Mouse (Mus musculus): ENCODE measurements at regions not wholly inside any gene's neighbourhood (a gene's known extent, or its start where the extent isn't known, plus 50 kb on each side); places are given as distances from the start of the nearest gene placed in this dataset.

DNA sequence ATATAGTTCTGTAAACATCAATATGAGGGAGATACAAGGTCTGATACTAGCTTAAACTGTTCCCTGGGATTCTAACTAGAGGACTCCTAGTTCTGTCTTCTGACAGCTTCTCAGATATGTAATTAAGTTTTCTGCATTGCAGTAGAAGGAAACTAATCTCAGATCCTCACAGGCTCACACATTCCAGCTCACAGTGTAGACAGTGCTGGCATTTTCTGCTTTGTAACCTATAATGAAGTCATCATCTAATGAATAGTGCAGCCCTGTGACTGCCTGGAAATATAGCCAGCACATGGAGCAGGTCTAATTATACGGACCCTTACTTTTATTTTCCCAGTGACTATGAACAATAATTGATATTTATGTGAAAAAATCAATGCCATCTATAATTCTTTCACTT lies 331.2 kb upstream of the Celf2 start:
- Histone ChIP-seq H3K27ac (no peak overlapping the region), H3K27me3 (ENCODE audit: insufficient read depth, low read length) (no peaks in the 10 kb centered on the region), H3K4me3 (replicated peaks; ENCODE audit: low read depth, low read length) (no peak overlapping the region), H3K4me1 (replicated peaks; ENCODE audit: insufficient read depth, low read length) (no peaks in the 10 kb centered on the region), H3K36me3 (ENCODE audit: insufficient read depth, low read length) (no peaks in the 10 kb centered on the region), H3K9ac (ENCODE audit: low read depth, low read length) (no peak overlapping the region), H3K9me3 (replicated peaks; ENCODE audit: low read length) (no peaks in the 10 kb centered on the region), H3K4me2 (ENCODE audit: low read length) (no peak overlapping the region)
- no peak for TF ChIP-seq CTCF (IDR thresholded peaks at IDR 0.05; ENCODE audit: low read depth)
- DNase-seq (ENCODE audit: low spot score) (no peak), ATAC-seq (replicated peaks; ENCODE audit: low FRiP score, low read depth) (no peak)
- 78% methylated on average over 1 of the region's 1 CpGs for WGBS

DNA sequence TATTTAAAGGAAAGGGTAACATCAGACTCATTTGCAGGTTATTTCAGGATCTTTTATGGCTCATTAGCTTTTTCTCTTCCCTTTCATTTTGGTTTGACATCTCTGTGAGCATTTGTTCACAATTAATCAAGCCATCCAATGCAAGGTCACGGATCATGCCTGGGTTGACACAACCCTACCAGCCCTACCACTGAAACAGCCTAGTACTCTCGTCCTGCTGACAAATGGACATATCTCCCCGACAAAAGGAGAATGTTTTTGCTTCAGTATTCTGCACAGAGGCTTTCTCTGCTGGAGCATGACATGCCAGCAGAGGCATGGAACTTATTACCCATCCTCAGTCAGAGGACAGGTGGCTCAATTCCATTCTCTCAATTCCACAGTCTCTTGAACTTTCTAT lies 328.5 kb upstream of the Celf2 start:
- Histone ChIP-seq H3K9me3 (replicated peaks; ENCODE audit: low read length) (no peaks in the 10 kb centered on the region), H3K36me3 (ENCODE audit: insufficient read depth, low read length) (no peaks in the 10 kb centered on the region), H3K9ac (ENCODE audit: low read depth, low read length) (no peak overlapping the region), H3K27ac (no peak overlapping the region), H3K4me1 (replicated peaks; ENCODE audit: insufficient read depth, low read length) (no peaks in the 10 kb centered on the region), H3K4me3 (replicated peaks; ENCODE audit: low read depth, low read length) (no peak overlapping the region), H3K27me3 (ENCODE audit: insufficient read depth, low read length) (no peaks in the 10 kb centered on the region), H3K4me2 (ENCODE audit: low read length) (no peak overlapping the region)
- WGBS: 36% methylated on average over 3 of the region's 3 CpGs
- no peak for ATAC-seq (replicated peaks; ENCODE audit: low FRiP score, low read depth)
- TF ChIP-seq CTCF (IDR thresholded peaks at IDR 0.05; ENCODE audit: low read depth): no peak
- DNase-seq (ENCODE audit: low spot score): no peak

GRCm38 (mm10) chr2:7831239-7831638 lies 321.9 kb upstream of the Celf2 start:
- H3K9ac ChIP-seq (ENCODE audit: low read depth, low read length): no peak overlapping the region
- H3K36me3 ChIP-seq (ENCODE audit: insufficient read depth, low read length): no peaks in the 10 kb centered on the region
- no peak for ATAC-seq (replicated peaks; ENCODE audit: low FRiP score, low read depth)
- 85% methylated on average over 4 of the region's 4 CpGs for WGBS
- TF ChIP-seq CTCF (IDR thresholded peaks at IDR 0.05; ENCODE audit: low read depth): no peak
- no peak overlapping the region for H3K27ac ChIP-seq
- H3K9me3 ChIP-seq (replicated peaks; ENCODE audit: low read length): no peaks in the 10 kb centered on the region
- H3K4me1 ChIP-seq (replicated peaks; ENCODE audit: insufficient read depth, low read length): no peaks in the 10 kb centered on the region
- no peaks in the 10 kb centered on the region for H3K27me3 ChIP-seq (ENCODE audit: insufficient read depth, low read length)
- H3K4me3 ChIP-seq (replicated peaks; ENCODE audit: low read depth, low read length): no peak overlapping the region
- no peak overlapping the region for H3K4me2 ChIP-seq (ENCODE audit: low read length)
- DNase-seq (ENCODE audit: low spot score): no peak

DNA sequence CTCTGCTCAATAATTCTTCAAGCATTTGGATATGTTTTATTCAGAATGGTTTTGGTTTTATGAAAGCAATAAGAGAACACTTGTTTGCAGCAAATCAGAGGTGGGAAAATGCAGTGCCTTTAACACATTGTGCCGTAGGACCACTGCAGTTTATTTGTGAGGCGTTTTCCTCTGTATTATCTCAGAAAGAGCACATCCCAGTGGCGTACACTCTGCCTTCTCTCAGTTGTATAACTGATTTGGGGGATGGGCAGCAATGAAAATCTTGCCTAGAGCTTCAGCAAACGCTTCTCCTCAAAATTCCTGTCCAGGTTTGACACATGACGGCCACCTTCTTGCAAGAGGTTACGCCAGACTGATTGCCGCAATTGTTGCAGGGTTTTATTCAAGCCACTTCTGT lies 316.9 kb upstream of the Celf2 start:
- Histone ChIP-seq H3K4me2 (ENCODE audit: low read length) (no peak overlapping the region), H3K9me3 (replicated peaks; ENCODE audit: low read length) (no peaks in the 10 kb centered on the region), H3K27me3 (ENCODE audit: insufficient read depth, low read length) (no peaks in the 10 kb centered on the region), H3K9ac (ENCODE audit: low read depth, low read length) (no peak overlapping the region), H3K4me3 (replicated peaks; ENCODE audit: low read depth, low read length) (no peak overlapping the region), H3K36me3 (ENCODE audit: insufficient read depth, low read length) (no peaks in the 10 kb centered on the region), H3K4me1 (replicated peaks; ENCODE audit: insufficient read depth, low read length) (no peaks in the 10 kb centered on the region), H3K27ac (no peak overlapping the region)
- no peak for ATAC-seq (replicated peaks; ENCODE audit: low FRiP score, low read depth)
- TF ChIP-seq CTCF (IDR thresholded peaks at IDR 0.05; ENCODE audit: low read depth): no peak
- 70% methylated on average over 7 of the region's 7 CpGs for WGBS
- DNase-seq (ENCODE audit: low spot score): no peak

- no peak overlapping the region for H3K4me3 ChIP-seq (replicated peaks; ENCODE audit: low read depth, low read length)
- WGBS: 52% methylated on average over 2 of the region's 2 CpGs
- no peak for TF ChIP-seq CTCF (IDR thresholded peaks at IDR 0.05; ENCODE audit: low read depth)
- H3K27me3 ChIP-seq (ENCODE audit: insufficient read depth, low read length): no peaks in the 10 kb centered on the region
- H3K4me1 ChIP-seq (replicated peaks; ENCODE audit: insufficient read depth, low read length): no peaks in the 10 kb centered on the region
- DNase-seq (ENCODE audit: low spot score) (peak; percentile 33), ATAC-seq (replicated peaks; ENCODE audit: low FRiP score, low read depth) (no peak)
- H3K27ac ChIP-seq: no peak overlapping the region
- H3K9ac ChIP-seq (ENCODE audit: low read depth, low read length): no peak overlapping the region
- H3K36me3 ChIP-seq (ENCODE audit: insufficient read depth, low read length): no peaks in the 10 kb centered on the region
- no peaks in the 10 kb centered on the region for H3K9me3 ChIP-seq (replicated peaks; ENCODE audit: low read length)
- H3K4me2 ChIP-seq (ENCODE audit: low read length): no peak overlapping the region
Measured at GRCm38 (mm10) chr2:7796415-7796814, 287.1 kb upstream of the Celf2 start.

DNA sequence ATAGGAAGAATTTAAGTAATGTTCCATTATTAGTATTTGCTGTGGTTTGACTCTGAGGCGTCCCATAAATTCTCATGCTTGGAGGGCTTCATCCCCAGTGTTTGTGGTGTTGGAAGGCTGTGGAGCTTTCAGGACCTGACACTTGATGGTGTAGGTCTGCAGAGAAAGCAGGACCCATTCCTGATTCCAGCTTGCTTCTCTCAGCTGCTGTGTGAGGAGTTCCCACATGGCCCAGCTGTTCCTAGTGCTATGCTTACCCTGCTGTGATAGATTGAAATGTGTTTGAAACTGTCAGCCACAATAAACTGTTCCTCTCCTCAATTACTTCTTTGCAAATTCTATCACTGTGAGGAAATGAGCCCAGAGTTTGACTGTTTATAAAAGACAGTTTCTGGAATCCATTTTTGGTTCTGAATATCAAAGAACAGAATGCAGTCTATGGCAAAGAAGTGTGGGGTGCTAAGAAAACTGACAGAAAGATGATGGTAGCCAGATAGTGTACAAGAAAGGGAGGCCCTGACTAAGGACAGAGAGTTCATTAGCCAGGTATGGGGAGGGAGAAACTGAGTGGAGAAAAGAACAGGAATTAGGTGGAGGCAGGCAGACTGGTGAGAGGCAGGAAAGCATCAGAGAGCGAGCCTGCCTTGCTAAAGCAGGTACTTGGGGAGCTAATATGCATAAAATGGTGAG lies 283.2 kb upstream of the Celf2 start:
- Histone ChIP-seq H3K9me3 (replicated peaks; ENCODE audit: low read length) (no peaks in the 10 kb centered on the region), H3K4me3 (replicated peaks; ENCODE audit: low read depth, low read length) (no peak overlapping the region), H3K36me3 (ENCODE audit: insufficient read depth, low read length) (no peaks in the 10 kb centered on the region), H3K27me3 (ENCODE audit: insufficient read depth, low read length) (no peaks in the 10 kb centered on the region), H3K4me1 (replicated peaks; ENCODE audit: insufficient read depth, low read length) (no peaks in the 10 kb centered on the region), H3K9ac (ENCODE audit: low read depth, low read length) (no peak overlapping the region), H3K27ac (no peak overlapping the region), H3K4me2 (ENCODE audit: low read length) (no peak overlapping the region)
- no peak for TF ChIP-seq CTCF (IDR thresholded peaks at IDR 0.05; ENCODE audit: low read depth)
- WGBS: 65% methylated on average over 2 of the region's 2 CpGs
- DNase-seq (ENCODE audit: low spot score): peak; percentile 72
- ATAC-seq (replicated peaks; ENCODE audit: low FRiP score, low read depth): no peak

- DNase-seq (ENCODE audit: low spot score) (no peak), ATAC-seq (replicated peaks; ENCODE audit: low FRiP score, low read depth) (no peak)
- Histone ChIP-seq H3K9me3 (replicated peaks; ENCODE audit: low read length) (no peaks in the 10 kb centered on the region), H3K9ac (ENCODE audit: low read depth, low read length) (no peak overlapping the region), H3K36me3 (ENCODE audit: insufficient read depth, low read length) (no peaks in the 10 kb centered on the region), H3K4me3 (replicated peaks; ENCODE audit: low read depth, low read length) (no peak overlapping the region), H3K27me3 (ENCODE audit: insufficient read depth, low read length) (no peaks in the 10 kb centered on the region), H3K4me2 (ENCODE audit: low read length) (no peak overlapping the region), H3K27ac (no peak overlapping the region), H3K4me1 (replicated peaks; ENCODE audit: insufficient read depth, low read length) (no peaks in the 10 kb centered on the region)
- no peak for TF ChIP-seq CTCF (IDR thresholded peaks at IDR 0.05; ENCODE audit: low read depth)
- 51% methylated on average over 2 of the region's 2 CpGs for WGBS
Measured at GRCm38 (mm10) chr2:7778610-7779009, 269.2 kb upstream of the Celf2 start.
